Mouse (Mus musculus): ENCODE measurements around the gene Gm16405.
"Not testable (repeated sequence)": the region's sequence is repeated elsewhere in the genome, so short reads cannot be mapped to it uniquely, and the experiment has no call there.

Gm16405 gene

DNA sequence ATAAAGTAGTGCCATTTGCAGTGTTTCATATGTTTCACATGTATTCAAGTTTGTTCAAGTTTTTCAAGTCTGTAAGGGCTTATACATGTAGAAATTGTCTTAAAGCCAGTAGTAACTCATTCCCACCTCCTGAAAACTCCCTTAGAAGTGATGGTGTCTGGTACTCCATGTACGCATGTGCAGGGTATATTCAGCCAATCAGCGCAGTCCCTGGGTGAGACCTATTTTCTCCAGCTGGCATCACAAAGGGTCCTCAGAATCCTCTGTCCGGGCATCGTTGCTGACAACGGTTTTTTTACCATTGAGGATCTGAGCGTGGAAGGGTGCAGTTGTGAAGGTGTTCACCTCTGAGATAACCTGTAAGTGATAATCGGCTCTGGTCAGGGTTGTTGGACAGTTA is at the start of gene Gm16405:
Gm16405 (plus strand) TSS at position 301 of the 400 bp plus-strand sequence.
- DNase-seq (ENCODE audit: low spot score in 2 of 2) = not testable (repeated sequence)
